Mouse (Mus musculus): ENCODE measurements at regions not wholly inside any gene's neighbourhood (a gene's known extent, or its start where the extent isn't known, plus 50 kb on each side); places are given as distances from the start of the nearest gene placed in this dataset.
A peak's percentile ranks its signal among the peaks of the same experiment; 100 is the strongest.

DNA sequence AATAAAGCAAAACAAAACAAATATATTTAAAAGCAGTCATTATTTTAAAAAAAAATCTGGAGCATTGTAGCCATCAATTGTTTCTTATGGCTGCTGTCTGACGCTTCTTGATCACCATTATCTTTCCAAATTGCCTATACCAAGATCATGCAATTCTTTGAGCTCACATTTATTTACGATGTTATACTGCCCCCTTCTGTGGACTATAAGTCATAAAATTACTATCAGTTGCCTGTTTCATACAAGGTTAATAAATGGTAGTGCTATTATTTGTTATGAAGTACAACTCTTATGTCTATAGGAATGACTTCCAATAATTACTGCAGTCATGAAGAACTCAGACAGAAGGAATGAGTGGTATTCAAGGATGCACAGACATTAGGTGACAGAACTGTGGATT lies 57.3 kb upstream of the Eda2r start:
- DNase-seq: no peak

DNA sequence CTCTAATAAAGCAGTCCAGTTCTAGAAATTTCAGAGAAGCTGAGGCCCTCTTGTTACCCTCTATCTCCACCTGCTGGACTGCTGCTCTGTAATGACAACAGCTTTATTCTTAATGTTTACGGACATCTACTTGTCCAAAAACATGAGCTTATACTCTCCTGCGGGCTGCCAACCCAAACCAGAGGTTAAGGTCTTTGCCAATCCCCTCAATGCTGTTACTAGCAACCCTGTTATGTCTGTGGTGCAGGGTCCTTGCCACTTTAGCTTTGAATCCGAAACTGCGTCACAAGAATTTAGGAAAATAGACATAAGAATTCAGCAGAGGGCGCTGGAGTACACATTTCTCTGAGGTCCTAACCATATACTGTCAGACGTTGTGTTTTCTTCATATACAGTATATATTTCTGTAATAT lies 54.4 kb upstream of the Eda2r start:
- peak; percentile 18 for DNase-seq

All from lung, postnatal 14 days (tissue).